Mouse (Mus musculus): ENCODE results near the gene Nedd4.

GRCm38 (mm10) chr9:72710060-72710459 lies 47.9 kb downstream of the Nedd4 start:
- TF ChIP-seq POLR2A (IDR thresholded peaks at IDR 0.05; ENCODE audit: control insufficient read depth in 1 of 2, insufficient read depth in 1 of 2, low read depth in 1 of 2, low read length in 2 of 2, poor library complexity in 1 of 2): no peak
- no peak for TF ChIP-seq TAL1 (IDR thresholded peaks at IDR 0.05; ENCODE audit: low read length)
- TF ChIP-seq JUND (IDR thresholded peaks at IDR 0.05; ENCODE audit: low read depth, low read length): no peak
- TF ChIP-seq HCFC1 (IDR thresholded peaks at IDR 0.05; ENCODE audit: low read depth, low read length): no peak
- no peak for TF ChIP-seq BHLHE40 (IDR thresholded peaks at IDR 0.05; ENCODE audit: borderline replicate concordance, low read depth, low read length)
